Mouse (Mus musculus): ENCODE measurements around the gene Peli1.

The Peli1 gene

DNA sequence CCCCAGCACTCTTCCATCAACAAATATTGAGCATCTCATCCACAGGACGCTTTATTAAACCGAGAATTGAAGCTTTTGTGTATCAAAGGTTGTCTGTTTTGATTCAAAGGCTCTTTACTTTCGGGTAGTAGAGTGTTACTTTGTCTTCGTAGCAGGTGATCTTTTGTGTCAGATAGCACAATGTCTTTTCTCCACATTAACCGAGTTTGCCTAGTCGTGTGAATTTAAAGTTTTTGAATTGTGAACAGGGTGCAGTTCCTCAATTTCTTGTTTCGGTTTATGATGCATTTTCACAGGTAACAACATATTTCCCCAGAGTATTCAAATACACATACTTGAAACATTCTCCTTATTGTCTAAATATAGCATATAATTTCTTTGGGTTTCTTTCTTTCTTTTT is 1.5 kb downstream of the Peli1 start:
- no peak for DNase-seq (ENCODE audit: low read depth, low spot score)

DNA sequence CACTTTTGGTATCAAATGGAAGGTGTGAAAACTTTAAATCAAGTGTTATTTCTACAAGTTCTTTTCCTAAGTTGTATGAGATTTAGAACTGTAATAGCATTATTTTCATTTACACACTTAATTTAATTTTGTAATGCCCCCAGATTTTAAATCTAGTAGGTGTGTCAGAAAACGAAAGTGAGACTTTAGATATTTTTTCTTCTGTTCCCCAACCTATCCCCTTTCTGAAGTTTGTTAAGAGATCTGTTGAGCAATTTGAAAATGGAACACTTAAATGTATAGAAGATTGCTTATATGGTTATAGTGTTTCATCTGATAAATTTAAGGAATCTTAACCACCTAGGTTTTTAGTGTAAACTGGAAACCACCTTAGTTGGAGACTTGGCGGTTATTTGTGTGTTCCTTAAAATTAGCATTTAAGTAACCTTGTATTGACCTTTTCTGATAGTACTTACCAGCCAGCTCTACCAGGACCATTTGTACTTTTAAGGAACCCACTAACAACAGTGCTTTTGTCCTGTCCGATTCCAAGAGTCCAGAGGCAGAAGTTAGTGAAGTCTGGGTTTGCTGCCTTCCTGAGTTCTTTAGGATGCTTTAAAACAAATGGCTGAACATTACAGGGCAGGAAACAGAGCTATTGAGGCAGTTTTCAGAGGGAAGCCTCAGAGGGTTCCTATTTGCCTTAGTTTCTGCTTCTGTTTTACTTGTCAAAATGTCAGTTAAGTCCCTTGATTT is 2.2 kb downstream of the Peli1 start:
- DNase-seq (ENCODE audit: low read depth, low spot score) = no peak

DNA sequence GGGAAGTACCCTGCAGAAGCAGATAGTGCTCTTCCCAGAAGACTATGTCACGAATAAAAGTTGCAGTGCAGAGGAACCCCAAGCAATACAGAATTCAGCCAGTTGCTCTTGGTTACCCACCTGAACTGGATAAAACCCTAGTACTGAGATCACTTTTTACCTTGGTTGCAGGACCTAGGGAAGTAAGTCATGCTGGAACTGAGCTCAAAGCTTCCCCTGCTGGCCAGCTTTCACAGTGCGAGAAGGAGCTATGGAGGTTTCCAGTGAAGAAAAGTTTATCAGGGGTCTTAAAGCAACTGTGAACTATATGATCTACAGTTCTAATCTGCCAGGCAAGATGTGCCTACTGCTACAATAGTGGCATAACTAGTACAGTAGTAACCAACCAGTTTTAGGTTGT is 5.5 kb downstream of the Peli1 start:
- DNase-seq (ENCODE audit: low read depth, low spot score) = no peak

DNA sequence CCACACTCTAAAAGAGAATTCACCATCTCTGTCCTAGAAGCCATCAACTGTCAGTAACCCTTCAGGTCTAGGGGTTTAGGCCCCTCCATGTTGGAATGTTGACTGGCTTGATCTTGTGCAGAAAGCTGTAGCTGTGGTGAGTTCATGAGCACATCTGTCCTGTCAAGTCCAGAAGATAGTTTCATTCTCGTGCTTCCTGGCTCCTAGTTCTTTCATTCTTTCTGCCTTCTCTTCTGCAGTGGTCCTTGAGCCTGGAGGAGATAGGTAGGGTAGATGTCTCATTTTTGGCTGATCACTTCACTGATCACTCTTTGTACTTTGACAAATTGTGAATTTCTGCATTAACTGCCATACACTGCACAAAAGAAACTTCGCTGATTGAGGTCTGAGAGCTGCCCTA is 7.4 kb downstream of the Peli1 start:
- no peak for DNase-seq (ENCODE audit: low read depth, low spot score)

DNA sequence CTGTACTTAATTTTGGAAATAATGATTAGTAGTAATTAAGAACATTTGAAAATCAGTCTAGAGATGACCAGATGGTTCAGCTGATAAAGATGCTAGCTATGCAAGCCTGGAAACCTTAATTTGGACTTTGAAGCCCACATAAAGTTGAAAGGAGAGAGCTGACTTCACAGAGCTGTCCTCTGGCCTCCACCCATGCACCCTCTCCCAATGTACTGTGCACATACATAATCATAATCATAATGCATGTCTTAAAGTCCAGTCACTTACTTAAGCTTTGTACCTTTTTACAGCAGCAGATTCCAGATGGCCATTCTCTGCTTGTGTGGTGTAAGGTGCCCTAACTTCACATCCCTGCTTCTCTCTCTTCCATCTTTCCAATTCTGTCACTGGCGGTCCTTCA is 9.6 kb downstream of the Peli1 start:
- no peak for DNase-seq (ENCODE audit: low read depth, low spot score)

DNA sequence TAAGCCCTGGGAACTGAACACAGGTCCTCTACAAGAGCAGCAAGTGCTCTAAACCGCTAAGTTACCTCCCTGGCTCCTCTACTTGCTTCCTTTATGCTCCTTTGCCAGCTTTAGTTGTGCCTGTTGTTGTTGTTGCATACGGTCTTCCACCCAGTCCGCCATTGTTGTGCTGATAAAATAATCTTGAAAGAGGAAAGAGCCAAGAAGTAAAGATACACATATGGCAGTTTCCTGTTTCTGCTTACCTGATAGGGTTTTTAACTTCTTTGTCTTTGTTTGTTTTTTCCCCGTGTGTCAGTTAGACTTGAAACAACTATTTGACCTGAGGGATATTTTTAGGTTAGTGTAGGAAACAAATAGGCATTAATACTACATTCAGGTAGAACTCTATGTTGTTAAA is 10.2 kb downstream of the Peli1 start:
- DNase-seq (ENCODE audit: low read depth, low spot score) = no peak

DNA sequence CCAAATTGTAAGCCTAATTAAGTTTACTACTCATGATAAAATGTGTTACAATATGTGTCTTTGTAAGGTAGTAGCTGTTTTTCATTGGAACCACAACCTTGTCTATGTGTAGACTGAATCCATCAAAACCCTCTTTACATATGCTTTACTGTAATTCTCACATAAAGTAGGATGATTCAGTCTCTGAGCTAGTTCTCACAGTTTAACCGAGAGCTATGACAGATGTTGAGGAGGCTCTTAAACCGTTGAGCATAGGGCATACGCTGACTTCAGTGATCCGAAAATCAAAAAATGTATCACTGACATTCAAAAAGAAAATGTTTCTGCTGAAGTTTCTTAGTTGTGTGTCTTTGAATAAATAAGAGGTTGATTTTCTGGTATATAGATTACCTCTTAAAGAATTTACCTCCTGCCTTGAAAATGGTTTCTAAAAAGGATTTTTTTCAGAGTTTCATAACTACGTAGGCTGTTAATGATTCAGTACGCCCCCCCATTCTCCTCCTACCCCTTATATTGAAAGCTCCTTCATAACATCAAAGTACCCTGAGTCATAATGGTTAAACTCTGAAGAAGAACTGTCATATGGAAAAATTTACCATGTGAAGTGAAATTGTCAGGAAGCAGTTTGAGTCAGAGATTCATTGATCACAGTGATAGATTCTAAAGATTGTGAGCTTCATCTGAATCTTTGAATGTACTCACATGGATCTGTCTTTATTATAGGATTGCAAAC is 11.3 kb downstream of the Peli1 start:
- DNase-seq (ENCODE audit: low read depth, low spot score) = peak; percentile 77

DNA sequence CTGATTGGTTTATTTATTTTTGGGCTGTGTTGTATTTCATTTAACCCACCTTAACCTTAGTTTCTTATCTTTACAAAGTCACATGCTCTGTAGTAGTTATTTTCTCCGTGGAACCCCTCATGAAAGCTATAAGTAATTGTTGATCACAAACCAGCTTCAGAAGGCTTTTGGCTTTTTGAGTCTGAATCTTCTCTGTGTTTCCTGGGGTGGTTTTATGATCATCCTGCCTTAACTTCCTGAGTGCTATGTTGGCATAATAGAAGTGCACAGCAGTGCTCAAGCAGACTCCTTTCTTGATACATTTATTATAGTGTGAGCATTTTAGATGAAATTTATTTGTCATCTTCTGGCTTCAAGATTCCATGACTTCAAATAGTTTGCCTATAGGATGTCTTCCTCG is 12.1 kb downstream of the Peli1 start:
- no peak for DNase-seq (ENCODE audit: low read depth, low spot score)

DNA sequence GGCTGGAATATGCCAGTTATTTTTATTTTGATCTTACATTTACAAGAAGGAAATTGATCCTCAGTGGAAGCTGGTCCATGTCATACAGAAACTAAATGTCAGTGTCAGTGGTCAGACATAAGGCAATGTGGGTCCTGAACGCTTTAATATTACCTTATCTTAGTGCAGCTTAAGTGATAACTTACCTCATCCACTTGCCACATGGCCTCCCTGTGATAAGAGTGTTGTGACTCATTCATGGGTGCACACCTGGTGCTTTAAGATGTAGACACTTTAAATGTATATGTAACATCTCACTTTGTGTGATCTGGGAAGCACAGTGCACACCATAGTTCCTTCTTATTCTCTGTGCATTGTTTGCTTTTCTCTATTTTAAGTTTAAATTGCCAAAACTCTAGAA is 14.3 kb downstream of the Peli1 start:
- DNase-seq (ENCODE audit: low read depth, low spot score) = no peak

DNA sequence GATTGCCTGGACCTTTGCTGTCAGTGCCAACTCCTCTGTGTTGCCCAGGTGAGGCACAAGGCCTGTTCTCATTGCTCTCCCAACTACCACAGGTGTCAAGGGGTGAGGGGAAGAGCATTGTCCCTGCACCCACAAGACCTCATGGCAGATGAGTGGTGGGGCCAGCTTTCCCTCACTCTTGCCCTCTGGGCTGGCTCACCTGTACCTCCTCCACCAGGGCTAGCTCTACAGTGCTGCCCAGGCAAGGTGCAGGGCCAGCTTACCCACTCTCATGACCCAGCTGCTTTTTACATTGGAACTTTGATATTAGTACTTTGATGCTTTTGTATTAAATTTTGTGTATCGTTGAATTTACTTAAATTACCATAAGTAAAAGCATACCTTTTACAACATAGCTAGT is 16.0 kb downstream of the Peli1 start:
- no peak for DNase-seq (ENCODE audit: low read depth, low spot score)

DNA sequence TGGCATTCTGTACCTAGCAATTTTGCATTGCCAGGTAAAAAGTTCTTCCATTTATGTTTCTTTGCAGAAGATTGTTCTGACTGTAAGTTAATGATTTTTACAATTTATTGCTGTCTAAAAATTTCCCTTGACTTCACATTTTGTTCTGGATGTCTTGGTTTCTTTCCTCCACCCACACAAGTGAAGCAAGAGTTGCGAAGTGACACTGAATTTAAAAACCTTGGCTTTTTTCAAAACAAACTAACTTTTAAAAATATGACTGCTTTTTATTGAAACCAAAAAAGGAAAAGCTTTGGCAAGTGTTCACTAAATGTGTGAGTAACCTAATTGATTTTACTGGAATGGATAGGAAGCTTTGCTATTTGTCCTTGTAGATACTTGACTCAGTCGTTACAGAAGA is 18.2 kb downstream of the Peli1 start:
- DNase-seq (ENCODE audit: low read depth, low spot score) = peak; percentile 58

DNA sequence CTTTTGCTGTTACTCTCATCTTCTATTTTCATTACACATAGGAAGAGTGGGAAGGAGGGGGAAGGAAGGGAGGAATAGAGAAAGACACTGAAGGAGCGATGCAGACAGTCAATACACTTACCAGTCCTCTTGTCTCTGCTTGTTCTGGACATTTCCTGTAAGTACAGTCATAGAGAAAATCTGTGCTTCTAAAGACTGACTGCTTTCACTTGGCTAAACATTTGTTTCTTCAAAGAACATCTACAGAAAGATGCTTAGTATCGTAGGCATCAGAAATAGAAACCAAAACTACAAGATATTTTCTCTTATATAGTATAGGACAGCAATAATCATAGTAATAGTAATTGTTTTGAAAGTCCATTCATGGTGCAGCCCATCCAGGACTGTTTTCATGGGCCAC is 23.4 kb downstream of the Peli1 start:
- no peak for DNase-seq (ENCODE audit: low read depth, low spot score)

DNA sequence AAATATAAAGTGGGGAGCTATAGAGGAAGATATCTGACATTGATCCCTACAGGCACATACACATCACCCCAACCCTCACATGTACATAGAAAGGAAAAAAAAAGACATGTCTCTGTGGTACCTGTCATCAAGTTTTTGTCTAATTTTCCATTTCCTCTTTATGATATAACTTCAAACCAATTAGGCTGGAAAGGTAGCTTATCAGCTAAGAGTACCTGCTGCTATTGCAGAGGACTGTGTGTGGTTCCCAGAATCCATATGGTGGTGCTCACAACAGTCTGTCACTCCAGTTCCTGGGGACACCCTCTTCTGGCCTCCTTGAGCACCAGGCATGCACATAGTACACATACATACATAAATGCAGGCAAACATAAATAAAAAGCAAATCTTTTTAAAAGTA is 24.7 kb downstream of the Peli1 start:
- DNase-seq (ENCODE audit: low read depth, low spot score) = no peak

DNA sequence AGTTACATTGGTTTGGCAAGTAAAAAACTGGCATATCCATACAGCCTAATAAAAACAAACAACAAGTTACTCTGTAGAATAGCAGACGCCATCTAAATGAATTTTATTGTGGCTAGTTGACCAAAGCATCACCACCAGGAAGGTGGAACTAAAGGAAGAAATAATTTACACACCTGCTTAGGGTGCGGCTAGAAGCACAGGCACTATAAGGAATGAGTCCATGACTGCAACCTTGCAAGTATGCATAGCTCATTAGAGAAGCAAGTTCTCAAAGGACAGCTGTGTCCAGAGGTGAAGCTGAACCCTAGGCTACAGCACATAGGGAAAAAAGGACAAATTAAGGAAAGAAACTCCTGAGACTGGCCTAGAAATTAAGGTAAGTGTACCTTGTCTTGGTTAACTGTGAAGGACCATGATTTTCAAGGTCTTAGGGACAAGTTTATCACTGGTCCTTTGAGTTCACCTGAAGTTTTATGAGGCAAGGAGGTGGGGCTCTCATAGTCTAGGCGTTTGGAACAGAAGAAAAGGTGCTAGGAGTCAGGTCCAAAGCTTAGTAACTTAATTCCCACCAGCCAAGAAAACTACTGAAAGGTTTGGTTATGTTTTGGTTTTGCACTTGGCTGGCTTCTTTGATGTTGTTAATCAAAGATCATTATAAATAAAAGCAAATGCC is 25.7 kb downstream of the Peli1 start:
- no peak for DNase-seq (ENCODE audit: low read depth, low spot score)

DNA sequence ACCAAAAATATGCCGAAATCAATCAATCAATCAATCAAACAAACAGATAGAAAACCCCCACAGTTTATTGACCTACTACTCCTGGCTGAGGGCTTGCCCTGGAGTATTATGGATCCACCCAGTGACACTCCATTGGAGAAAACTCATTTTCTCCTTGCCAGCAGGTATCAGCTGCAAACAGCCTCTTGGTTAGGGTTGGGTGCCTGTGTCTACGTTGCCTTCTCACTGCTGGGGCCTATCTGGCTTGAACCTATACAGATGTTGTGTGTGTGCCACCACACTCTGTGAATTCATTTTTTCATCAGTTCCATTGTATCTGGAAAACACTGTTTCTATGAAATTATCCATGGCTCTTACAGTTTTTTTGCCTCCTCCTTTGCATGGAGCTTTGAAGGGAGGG is 30.6 kb downstream of the Peli1 start:
- no peak for DNase-seq (ENCODE audit: low read depth, low spot score)

DNA sequence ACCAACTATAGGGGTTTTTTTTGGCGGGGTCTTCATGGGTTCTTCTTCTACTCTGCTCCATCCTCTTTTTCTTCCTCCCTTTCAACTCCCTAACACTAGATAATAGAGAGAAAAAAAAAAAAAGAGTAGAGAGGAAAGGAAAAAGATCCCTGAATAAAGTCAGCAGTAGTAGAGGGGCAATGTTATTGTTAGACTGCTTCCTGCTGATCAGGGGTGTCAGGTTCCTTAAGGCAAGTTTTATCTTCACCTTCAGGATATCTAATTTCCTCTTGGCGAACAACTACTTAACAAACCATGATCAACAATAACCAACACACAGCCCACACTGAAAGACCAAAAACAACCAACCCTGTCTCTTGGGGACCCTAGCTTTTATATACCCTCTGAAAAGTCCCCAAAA is 31.3 kb downstream of the Peli1 start:
- DNase-seq (ENCODE audit: low read depth, low spot score) = no peak

DNA sequence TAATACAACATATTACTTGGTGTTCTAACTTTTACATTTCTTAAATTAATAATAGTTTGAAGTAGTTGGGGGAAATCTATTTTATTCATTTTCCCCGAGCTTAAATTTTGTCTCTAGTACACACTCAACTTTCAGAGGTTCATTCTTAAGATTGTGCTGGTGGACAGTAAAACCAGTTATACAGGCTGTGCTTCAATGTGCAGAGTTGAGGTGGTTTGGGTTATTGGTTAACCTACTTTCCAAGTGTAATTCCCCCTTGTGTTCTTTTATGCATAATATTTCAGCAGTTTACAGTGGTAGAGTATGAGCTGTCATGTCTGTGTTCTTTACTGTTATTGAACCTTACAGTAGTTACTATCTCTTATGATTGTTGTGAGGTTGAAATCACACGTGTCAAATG is 40.6 kb downstream of the Peli1 start:
- no peak for DNase-seq (ENCODE audit: low read depth, low spot score)

DNA sequence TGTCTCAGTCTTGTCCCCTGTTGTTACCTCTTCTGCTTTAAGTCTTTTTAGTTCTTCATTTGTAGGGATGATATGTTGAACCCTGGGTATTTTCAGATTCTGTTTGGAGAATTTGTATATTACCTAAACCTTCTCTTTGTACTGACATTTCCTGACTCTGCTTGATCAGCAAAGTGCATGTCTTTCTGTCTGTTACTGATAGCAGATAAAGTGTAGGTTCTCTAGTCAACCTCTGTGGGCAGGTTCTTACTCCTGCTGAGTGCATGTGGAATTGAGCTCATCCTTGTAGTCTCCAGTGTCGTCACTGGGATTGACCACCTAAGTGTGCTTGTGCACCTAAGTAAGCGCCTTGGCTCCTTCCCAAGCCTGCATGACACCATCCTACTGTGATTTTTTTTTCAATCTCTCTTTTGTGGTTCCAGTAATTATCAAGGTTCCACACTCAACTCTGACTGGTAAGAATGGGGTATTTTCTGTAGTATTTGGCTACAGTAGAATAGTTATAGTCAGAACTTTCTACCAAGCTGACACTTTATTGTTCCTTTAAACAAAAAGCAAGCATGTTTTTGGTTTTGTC is 43.9 kb downstream of the Peli1 start:
- peak; percentile 13 for DNase-seq (ENCODE audit: low read depth, low spot score)

DNA sequence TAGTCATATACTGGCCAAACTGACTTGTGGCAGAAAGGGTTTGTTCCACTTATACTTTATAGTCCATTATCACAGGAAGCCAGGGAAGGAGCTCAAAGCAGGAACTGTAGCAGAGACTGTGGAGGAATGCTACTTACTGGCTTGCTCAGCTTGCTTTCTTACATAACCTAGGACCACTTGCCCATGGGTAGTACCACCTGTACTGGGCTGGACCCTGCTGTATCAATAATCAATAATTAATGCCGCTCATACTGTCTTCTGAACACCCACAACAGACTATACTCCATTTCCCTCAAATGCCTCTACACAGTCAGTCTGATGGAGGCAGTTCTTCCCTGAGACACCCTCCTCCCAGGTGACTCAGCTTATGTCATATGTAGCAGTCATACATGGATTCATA is 48.4 kb downstream of the Peli1 start:
- no peak for DNase-seq (ENCODE audit: low read depth, low spot score)

DNA sequence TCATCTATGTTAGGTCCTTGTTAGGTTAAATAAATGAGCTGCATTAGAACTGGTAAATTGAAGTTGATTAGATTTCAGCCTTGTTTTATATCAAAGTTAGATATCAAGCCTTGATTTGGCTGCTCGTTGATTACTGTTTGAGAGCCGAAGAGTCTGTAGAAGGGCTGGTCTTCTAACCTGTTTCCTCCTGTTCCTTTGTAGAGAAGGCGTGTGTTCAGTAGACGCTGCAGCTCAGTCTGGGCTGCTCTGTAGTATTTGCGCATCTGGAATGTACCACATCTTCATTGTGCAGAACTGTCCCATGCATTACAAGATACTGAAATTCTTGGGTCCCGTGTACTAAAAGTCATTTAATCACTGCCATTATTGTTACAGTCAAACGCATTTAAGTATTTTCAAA is 50.2 kb downstream of the Peli1 start:
- no peak for DNase-seq (ENCODE audit: low read depth, low spot score)

DNA sequence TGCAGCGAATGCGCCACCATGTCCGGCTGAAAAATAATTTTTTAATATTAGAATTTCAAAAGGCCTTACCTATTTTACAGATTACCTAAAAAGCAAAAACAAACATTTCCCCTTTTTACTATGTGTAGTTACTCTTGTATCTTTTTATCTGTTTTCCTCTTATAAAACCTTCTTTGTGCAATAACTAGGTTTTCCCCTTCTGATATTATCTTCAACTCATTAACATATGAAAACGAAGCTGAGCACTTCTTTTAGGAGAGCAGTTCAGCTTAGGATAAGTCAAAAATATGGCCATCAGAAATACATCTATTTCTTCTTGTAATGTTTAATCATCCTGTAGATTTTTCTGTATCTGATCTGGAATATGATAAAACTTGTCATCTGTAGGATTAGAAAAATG is 50.7 kb downstream of the Peli1 start:
- DNase-seq (ENCODE audit: low read depth, low spot score) = no peak

DNA sequence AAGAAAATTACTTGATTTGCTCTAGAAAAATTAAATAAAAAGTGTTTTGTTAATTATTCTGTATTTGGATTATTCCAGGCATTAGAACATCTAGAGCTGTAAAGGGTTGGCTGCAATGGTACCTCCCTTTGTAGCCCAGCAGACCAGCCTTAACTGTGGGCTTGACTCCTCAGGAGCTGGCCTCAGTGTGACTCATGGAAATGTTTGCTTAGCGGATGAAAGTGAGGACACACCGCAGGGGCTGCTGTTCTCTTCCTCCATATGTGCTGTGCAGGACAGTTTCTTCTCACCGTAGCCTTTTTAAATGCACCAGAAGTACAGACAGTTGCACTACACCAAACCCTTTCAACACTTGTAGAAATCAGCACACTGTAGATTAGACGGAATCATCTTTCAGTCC is 58.4 kb downstream of the Peli1 start:
- DNase-seq (ENCODE audit: low read depth, low spot score) = peak; percentile 81

DNA sequence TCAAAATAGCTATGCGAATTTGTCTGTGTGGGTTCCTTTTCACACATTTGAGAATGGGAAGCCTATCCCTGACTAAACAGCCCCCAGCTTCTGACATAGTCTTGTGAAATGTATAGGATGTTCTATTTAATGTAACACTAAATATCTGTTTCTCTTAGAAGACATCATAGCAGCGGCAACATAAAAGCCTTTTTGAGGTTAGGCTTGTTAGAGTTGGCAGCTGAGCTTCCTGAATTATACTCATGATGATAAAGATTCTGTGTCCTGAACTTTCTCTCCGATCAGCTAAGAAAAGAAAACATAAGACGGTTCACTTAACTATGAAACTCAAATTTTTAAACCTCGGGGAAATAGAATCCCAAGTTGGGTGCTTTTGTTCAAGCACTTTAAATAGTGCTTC is 59.2 kb downstream of the Peli1 start:
- no peak for DNase-seq (ENCODE audit: low read depth, low spot score)

Data from brain, adult 2 months (tissue).